8 mouse cellular contexts compared by ENCODE assay signal in the genomic region with DNA sequence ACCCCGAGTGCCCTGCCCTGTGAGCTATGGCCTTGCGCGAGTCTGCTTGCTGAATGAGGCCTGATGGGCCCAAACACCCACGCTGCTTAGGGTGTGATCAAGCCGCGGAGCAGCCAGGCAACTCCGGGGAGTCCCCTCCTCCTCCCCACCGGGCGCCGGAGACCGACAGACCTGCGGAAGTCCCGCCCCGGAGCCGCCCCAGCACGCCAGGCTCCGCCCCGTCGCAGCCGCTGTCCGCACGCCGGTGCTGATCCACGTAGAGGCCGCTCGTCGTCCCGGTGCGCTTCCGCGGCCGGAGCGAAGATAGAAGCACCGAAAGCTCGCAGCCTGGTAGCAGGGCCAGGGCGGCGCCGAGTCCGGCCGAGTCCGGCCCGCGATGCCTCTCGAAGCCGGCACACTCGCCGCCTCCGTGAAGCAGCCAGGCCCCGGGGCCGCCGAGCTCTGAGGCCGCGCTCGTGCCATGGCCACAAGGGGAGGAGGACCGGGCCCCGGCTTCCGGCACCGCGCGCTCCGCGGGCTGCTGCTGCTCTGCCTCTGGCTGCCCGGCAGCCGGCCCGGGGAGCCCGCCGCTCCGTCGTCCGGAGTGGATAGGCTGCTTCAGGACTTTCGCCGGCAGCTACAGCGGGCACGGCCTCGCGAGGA. TPM values are rescaled to one million over a fixed set of nuclear protein-coding genes. Genes with fewer than 3 reads are reported as not detected.
A peak's percentile ranks its signal among the peaks of the same experiment; 100 is the strongest.
DNase-seq lines count a peak whose midpoint lies in the region; ATAC-seq and TF ChIP-seq lines count a peak whose summit lies in the region.

A gene (plus strand): TSS at position 209 of the 642 bp plus-strand sequence.

- 0 out of 2 replicates have a peak within 1 kb of the TSS, but pooled peaks have one; percentile 33 for H3K9ac ChIP-seq in embryonic facial prominence, embryonic 15.5 days
- H3K9ac ChIP-seq in kidney, embryonic 14.5 days (ENCODE audit: low read depth, low read length) = peak within 1 kb of the TSS; percentile 54; the same call in 1 of the 2 replicates
- H3K9ac ChIP-seq in limb, embryonic 15.5 days = peak within 1 kb of the TSS; percentile 26; the same call in 1 of the 2 replicates

- peaks cover 2% of the 10 kb centered on the region; the same call in 1 of the 2 replicates for H3K4me1 ChIP-seq in bone marrow, adult 2 months (ENCODE audit: control insufficient read depth, insufficient read depth, low read length)
- peaks cover 7% of the 10 kb centered on the region for H3K4me1 ChIP-seq in embryonic facial prominence, embryonic 15.5 days
- peaks cover 5% of the 10 kb centered on the region; the same call in 1 of the 2 replicates for H3K4me1 ChIP-seq in kidney, embryonic 14.5 days (ENCODE audit: control insufficient read depth, insufficient read depth, low read length)
- peaks cover 10% of the 10 kb centered on the region for H3K4me1 ChIP-seq in limb, embryonic 15.5 days

- H3K36me3 ChIP-seq in embryonic facial prominence, embryonic 15.5 days = no peaks in the 10 kb centered on the region
- no peaks in the 10 kb centered on the region for H3K36me3 ChIP-seq in kidney, embryonic 14.5 days (ENCODE audit: control insufficient read depth, insufficient read depth, low read length)
- H3K36me3 ChIP-seq in limb, embryonic 15.5 days = no peaks in the 10 kb centered on the region

- peaks cover 24% of the 10 kb centered on the region for H3K27me3 ChIP-seq in embryonic facial prominence, embryonic 15.5 days
- peaks cover 15% of the 10 kb centered on the region for H3K27me3 ChIP-seq in kidney, embryonic 14.5 days (ENCODE audit: control insufficient read depth, insufficient read depth, low read length)
- peaks cover 27% of the 10 kb centered on the region for H3K27me3 ChIP-seq in limb, embryonic 15.5 days

- H3K4me2 ChIP-seq in embryonic facial prominence, embryonic 15.5 days (replicated peaks) = peak within 1 kb of the TSS; percentile 100
- H3K4me2 ChIP-seq in kidney, embryonic 14.5 days (replicated peaks; ENCODE audit: low read depth, low read length) = peak within 1 kb of the TSS; percentile 100
- peak within 1 kb of the TSS; percentile 100 for H3K4me2 ChIP-seq in limb, embryonic 15.5 days

- peak; percentile 94 for ATAC-seq in embryonic facial prominence, embryonic 15.5 days (ENCODE audit: insufficient number of reproducible peaks, low FRiP score, low TSS enrichment, low read depth)
- ATAC-seq in kidney, embryonic 14.5 days (ENCODE audit: low FRiP score, low TSS enrichment) = peak; percentile 97
- peak; percentile 91 for ATAC-seq in limb, embryonic 15.5 days (ENCODE audit: insufficient number of reproducible peaks, low FRiP score, low TSS enrichment, low read depth)

- DNase-seq in 416B (ENCODE audit: low read depth) = peak; percentile 74
- peak; percentile 89 for DNase-seq in heart, adult 8-10 months (ENCODE audit: low spot score)
- DNase-seq in monocyte, adult 2 months (ENCODE audit: low read depth in 1 of 2, low spot score in 2 of 2) = peak; percentile 71 to 83
- DNase-seq in spleen, postnatal 36 days (ENCODE audit: low spot score in 2 of 2) = peak; percentile 88 to 90

- TF ChIP-seq POLR2A in bone marrow, adult 2 months (IDR thresholded peaks at IDR 0.05; ENCODE audit: borderline replicate concordance, control insufficient read depth, low read depth, low read length) = peak; percentile 59

- H3K27ac ChIP-seq in bone marrow, adult 2 months (ENCODE audit: control insufficient read depth, insufficient read depth, low read depth, low read length, poor library complexity) = peak within 1 kb of the TSS; percentile 19; the same call in 1 of the 2 replicates
- H3K27ac ChIP-seq in embryonic facial prominence, embryonic 15.5 days (replicated peaks) = no peak within 1 kb of the TSS
- no peak within 1 kb of the TSS for H3K27ac ChIP-seq in kidney, embryonic 14.5 days (ENCODE audit: low read depth, low read length)
- no peak within 1 kb of the TSS for H3K27ac ChIP-seq in limb, embryonic 15.5 days

- peak; percentile 8; the same call in 1 of the 2 replicates for TF ChIP-seq CTCF in bone marrow, adult 2 months (IDR thresholded peaks at IDR 0.05; ENCODE audit: control insufficient read depth, insufficient read depth, low read length)

- H3K4me3 ChIP-seq in bone marrow, adult 2 months (replicated peaks; ENCODE audit: control insufficient read depth, low read depth, low read length) = peak within 1 kb of the TSS; percentile 96
- peak within 1 kb of the TSS; percentile 71 for H3K4me3 ChIP-seq in embryonic facial prominence, embryonic 15.5 days (replicated peaks)
- H3K4me3 ChIP-seq in kidney, embryonic 14.5 days (ENCODE audit: low read length) = peak within 1 kb of the TSS; percentile 70
- H3K4me3 ChIP-seq in limb, embryonic 15.5 days = peak within 1 kb of the TSS; percentile 59

- WGBS in bone marrow, adult 2 months = under 1% methylated on average over 76 of the region's 76 CpGs
- WGBS in embryonic facial prominence, embryonic 15.5 days = under 1% methylated on average over 76 of the region's 76 CpGs
- under 1% methylated on average over 65 of the region's 76 CpGs for WGBS in kidney, embryonic 14.5 days
- under 1% methylated on average over 60 of the region's 76 CpGs for WGBS in limb, embryonic 15.5 days

- H3K9me3 ChIP-seq in embryonic facial prominence, embryonic 15.5 days (replicated peaks) = no peaks in the 10 kb centered on the region
- no peaks in the 10 kb centered on the region for H3K9me3 ChIP-seq in kidney, embryonic 14.5 days (ENCODE audit: control insufficient read depth, low read length)
- no peaks in the 10 kb centered on the region for H3K9me3 ChIP-seq in limb, embryonic 15.5 days

RNA-seq across cellular contexts. Expression of the gene that starts here (rescaled TPM):
- 1.5 TPM in 2 replicates for polyA plus RNA-seq in bone marrow, adult 2 months (2011; ENCODE audit: insufficient read depth, insufficient read length, low replicate concordance, missing spikeins)
- 3.0 and 4.0 TPM in 2 replicates for polyA plus RNA-seq in embryonic facial prominence, embryonic 15.5 days (2015; fragmentation: Nextera tagmentation; extraction: Ambion mirVana)
- 1 to 10 TPM; 2.8 to 6.1 (median 3.8) TPM for total RNA-seq in heart, adult 8-10 months (2022)
- 1.2 TPM in 2 replicates for polyA plus RNA-seq in kidney, embryonic 14.5 days (2014; fragmentation: Nextera tagmentation; extraction: Ambion mirVana)
- 0.88 and 1.5 TPM in 2 replicates for polyA plus RNA-seq in limb, embryonic 15.5 days (2015; fragmentation: Nextera tagmentation; extraction: Ambion mirVana)
